In the genomic region with DNA sequence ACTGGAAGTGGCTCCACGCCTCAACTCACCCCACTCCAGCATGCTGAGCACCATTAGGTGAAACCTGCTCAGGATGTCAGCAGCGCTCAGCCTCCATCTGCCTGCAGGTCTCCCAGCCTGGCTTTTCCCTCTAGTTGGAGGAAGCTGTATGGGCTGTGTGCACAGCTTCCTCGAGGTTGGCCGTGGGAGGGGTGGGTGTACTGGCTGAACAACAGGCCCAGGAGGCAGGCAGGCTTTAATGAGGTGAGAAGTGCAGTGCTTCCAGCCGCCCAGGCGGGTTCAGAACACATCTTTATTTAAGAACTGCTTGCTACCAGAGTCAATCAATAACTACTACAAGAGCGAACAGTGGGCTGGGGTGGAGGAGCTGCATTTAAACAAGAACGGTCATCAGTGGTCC, we compare ENCODE assay signal across 10 mouse cellular contexts. TPM values are rescaled to one million over a fixed set of nuclear protein-coding genes. Genes with fewer than 3 reads are reported as not detected.
DNase-seq lines count a peak whose midpoint lies in the region; ATAC-seq and TF ChIP-seq lines count a peak whose summit lies in the region.
"Had no signal": no experiment of that assay in that cellular context is flagged by ENCODE, and none has a peak within 500 bp of the region (broad histone marks: within the 10 kb centered on the region; RNA-seq: fewer than 3 reads in every experiment).

No protein-coding gene starts in this region.

- H3K9ac ChIP-seq in embryonic facial prominence, embryonic 12.5 days = 0 out of 2 replicates have a peak overlapping the region, but pooled peaks have one; percentile 27
- H3K9ac ChIP-seq in limb, embryonic 11.5 days (ENCODE audit: low read length) = no peak overlapping the region
- H3K9ac ChIP-seq in stomach, postnatal 0 days (ENCODE audit: low read length) = no peak overlapping the region

- H3K4me1 ChIP-seq in embryonic facial prominence, embryonic 12.5 days = no peaks in the 10 kb centered on the region
- H3K4me1 ChIP-seq in embryonic facial prominence, embryonic 10.5 days = peaks cover 2% of the 10 kb centered on the region; the same call in 1 of the 2 replicates
- peaks cover 5% of the 10 kb centered on the region; the same call in 1 of the 2 replicates for H3K4me1 ChIP-seq in limb, embryonic 11.5 days (ENCODE audit: control insufficient read depth, insufficient read depth, low read length)
- H3K4me1 ChIP-seq in stomach, postnatal 0 days (replicated peaks; ENCODE audit: control insufficient read depth, insufficient read depth) = no peaks in the 10 kb centered on the region

- H3K27me3 ChIP-seq in embryonic facial prominence, embryonic 12.5 days = no peaks in the 10 kb centered on the region
- 0 out of 2 replicates have a peak, but pooled peaks cover 5% of the 10 kb centered on the region for H3K27me3 ChIP-seq in embryonic facial prominence, embryonic 10.5 days (replicated peaks; ENCODE audit: low read depth, poor library complexity, severe bottlenecking)
- H3K27me3 ChIP-seq in limb, embryonic 11.5 days (ENCODE audit: control insufficient read depth, insufficient read depth, low read length) = no peaks in the 10 kb centered on the region
- no peaks in the 10 kb centered on the region for H3K27me3 ChIP-seq in stomach, postnatal 0 days (ENCODE audit: control insufficient read depth, insufficient read depth, low read length)

- no peak overlapping the region for H3K27ac ChIP-seq in embryonic facial prominence, embryonic 12.5 days
- H3K27ac ChIP-seq in embryonic facial prominence, embryonic 10.5 days (replicated peaks) = no peak overlapping the region
- 0 out of 2 replicates have a peak overlapping the region, but pooled peaks have one; percentile 30 for H3K27ac ChIP-seq in limb, embryonic 11.5 days (replicated peaks; ENCODE audit: low read depth, low read length)
- H3K27ac ChIP-seq in stomach, postnatal 0 days (replicated peaks) = no peak overlapping the region

- no peak overlapping the region for H3K4me2 ChIP-seq in embryonic facial prominence, embryonic 12.5 days (replicated peaks)
- no peak overlapping the region for H3K4me2 ChIP-seq in limb, embryonic 11.5 days (ENCODE audit: low read depth, severe bottlenecking)
- H3K4me2 ChIP-seq in stomach, postnatal 0 days (replicated peaks; ENCODE audit: low read depth) = no peak overlapping the region

- no peaks in the 10 kb centered on the region for H3K9me3 ChIP-seq in embryonic facial prominence, embryonic 12.5 days
- no peaks in the 10 kb centered on the region for H3K9me3 ChIP-seq in embryonic facial prominence, embryonic 10.5 days
- H3K9me3 ChIP-seq in limb, embryonic 11.5 days (ENCODE audit: control insufficient read depth, low read length) = no peaks in the 10 kb centered on the region
- no peaks in the 10 kb centered on the region for H3K9me3 ChIP-seq in stomach, postnatal 0 days (ENCODE audit: control insufficient read depth, low read length)

- H3K4me3 ChIP-seq in embryonic facial prominence, embryonic 12.5 days = no peak overlapping the region
- H3K4me3 ChIP-seq in embryonic facial prominence, embryonic 10.5 days = no peak overlapping the region
- H3K4me3 ChIP-seq in limb, embryonic 11.5 days (ENCODE audit: low read depth, low read length) = no peak overlapping the region
- no peak overlapping the region for H3K4me3 ChIP-seq in stomach, postnatal 0 days (ENCODE audit: low read depth, low read length)

- no peak for ATAC-seq in embryonic facial prominence, embryonic 12.5 days (ENCODE audit: insufficient number of reproducible peaks, insufficient read depth, low FRiP score, low TSS enrichment)
- peak; percentile 46; the same call in 1 of the 2 replicates for ATAC-seq in limb, embryonic 11.5 days (ENCODE audit: insufficient number of reproducible peaks, low FRiP score, low TSS enrichment, low read depth)
- no peak; the same call in 1 of the 2 replicates for ATAC-seq in stomach, postnatal 0 days (ENCODE audit: low FRiP score, low TSS enrichment)

- DNase-seq in embryonic facial prominence, embryonic 10.5 days (ENCODE audit: low spot score) = no peak
- peak; percentile 51 for DNase-seq in right cerebral cortex, adult 18-20 months
- no peak for DNase-seq in right cerebral cortex, postnatal 36 days (ENCODE audit: low spot score in 2 of 2)
- DNase-seq in limb, embryonic 11.5 days (ENCODE audit: low spot score) = peak; percentile 65
- no peak for DNase-seq in left cerebral cortex, postnatal 25 days (ENCODE audit: low spot score in 2 of 2)
- no peak for DNase-seq in gastrocnemius, postnatal 10 days
- DNase-seq in stomach, postnatal 0 days (ENCODE audit: low spot score) = no peak
- DNase-seq: adrenal gland, adult 8-10 months had no signal

- H3K36me3 ChIP-seq in embryonic facial prominence, embryonic 12.5 days = peaks cover 21% of the 10 kb centered on the region
- H3K36me3 ChIP-seq in embryonic facial prominence, embryonic 10.5 days (replicated peaks) = peaks cover 29% of the 10 kb centered on the region
- peaks cover 2% of the 10 kb centered on the region; the same call in 1 of the 2 replicates for H3K36me3 ChIP-seq in limb, embryonic 11.5 days (ENCODE audit: control insufficient read depth, insufficient read depth, low read length)
- H3K36me3 ChIP-seq in stomach, postnatal 0 days (ENCODE audit: control insufficient read depth, insufficient read depth, low read length) = peaks cover 10% of the 10 kb centered on the region

- intact Hi-C loops in left cerebral cortex, postnatal 25 days (cut with DNase I) = no loop called here

- WGBS in embryonic facial prominence, embryonic 12.5 days = 62% methylated on average over 8 of the region's 8 CpGs
- 64% methylated on average over 8 of the region's 8 CpGs for WGBS in embryonic facial prominence, embryonic 10.5 days
- WGBS in limb, embryonic 11.5 days = 38% methylated on average over 8 of the region's 8 CpGs
- WGBS in stomach, postnatal 0 days = 44% methylated on average over 8 of the region's 8 CpGs

- TF ChIP-seq EP300 in stomach, postnatal 0 days (optimal IDR thresholded peaks at IDR 0.05) = no peak

- TF ChIP-seq CTCF in stomach, postnatal 0 days (IDR thresholded peaks at IDR 0.05; ENCODE audit: low read depth) = no peak

RNA-seq across cellular contexts. Expression of gene Tmem81, which starts 5.5 kb away (rescaled TPM):
- polyA plus RNA-seq in embryonic facial prominence, embryonic 12.5 days (2016; fragmentation: Nextera tagmentation; extraction: Ambion mirVana) = 1.7 and 1.8 TPM in 2 replicates
- polyA plus RNA-seq in embryonic facial prominence, embryonic 10.5 days (2016; fragmentation: Nextera tagmentation; extraction: Ambion mirVana) = 1.8 and 2.1 TPM in 2 replicates
- polyA plus RNA-seq in limb, embryonic 11.5 days (2014; fragmentation: Nextera tagmentation; extraction: Ambion mirVana) = 1.5 and 1.8 TPM in 2 replicates
- total RNA-seq in left cerebral cortex, postnatal 25 days (2021) = 1 to 10 TPM; 3.6 to 3.9 TPM
- total RNA-seq in gastrocnemius, postnatal 10 days (2021) = 1 to 10 TPM; 1.3 to 1.9 TPM
- 0.56 and 0.76 TPM in 2 replicates for polyA plus RNA-seq in stomach, postnatal 0 days (2015; fragmentation: Nextera tagmentation; extraction: Ambion mirVana)

RNA-seq across cellular contexts. Expression of gene Cntn2, which starts 31.5 kb away (rescaled TPM):
- 18.7 and 23.0 TPM in 2 replicates for polyA plus RNA-seq in embryonic facial prominence, embryonic 12.5 days (2016; fragmentation: Nextera tagmentation; extraction: Ambion mirVana)
- 14.7 and 15.1 TPM in 2 replicates for polyA plus RNA-seq in embryonic facial prominence, embryonic 10.5 days (2016; fragmentation: Nextera tagmentation; extraction: Ambion mirVana)
- 0.52 and 0.89 TPM in 2 replicates for polyA plus RNA-seq in limb, embryonic 11.5 days (2014; fragmentation: Nextera tagmentation; extraction: Ambion mirVana)
- total RNA-seq in left cerebral cortex, postnatal 25 days (2021) = 10 to 100 TPM; 60.4 to 71.0 TPM
- total RNA-seq in gastrocnemius, postnatal 10 days (2021) = under 1 TPM; 0.11 to 0.21 TPM
- polyA plus RNA-seq in stomach, postnatal 0 days (2015; fragmentation: Nextera tagmentation; extraction: Ambion mirVana) = 0.04 and 0.13 TPM in 2 replicates
- total RNA-seq: MEL had no signal

RNA-seq across cellular contexts. Expression of gene Rbbp5, which starts 34.4 kb away (rescaled TPM):
- 56.6 and 62.2 TPM in 2 replicates for polyA plus RNA-seq in embryonic facial prominence, embryonic 12.5 days (2016; fragmentation: Nextera tagmentation; extraction: Ambion mirVana)
- polyA plus RNA-seq in embryonic facial prominence, embryonic 10.5 days (2016; fragmentation: Nextera tagmentation; extraction: Ambion mirVana) = 61.9 and 66.2 TPM in 2 replicates
- polyA plus RNA-seq in limb, embryonic 11.5 days (2014; fragmentation: Nextera tagmentation; extraction: Ambion mirVana) = 64.7 and 66.9 TPM in 2 replicates
- total RNA-seq in left cerebral cortex, postnatal 25 days (2021) = 10 to 100 TPM; 50.4 to 55.0 TPM
- total RNA-seq in gastrocnemius, postnatal 10 days (2021) = 10 to 100 TPM; 19.6 to 20.3 TPM
- 13.8 and 13.9 TPM in 2 replicates for polyA plus RNA-seq in stomach, postnatal 0 days (2015; fragmentation: Nextera tagmentation; extraction: Ambion mirVana)

Comparison
In these comparisons a context has a peak if more than half of its experiments do, and no peak if none do; other contexts are left out.
1. DNase-seq: peak in right cerebral cortex, adult 18-20 months (single experiment) and limb, embryonic 11.5 days (single experiment); none in embryonic facial prominence, embryonic 10.5 days (single experiment), right cerebral cortex, postnatal 36 days (0 of 2), left cerebral cortex, postnatal 25 days (0 of 2), gastrocnemius, postnatal 10 days (single experiment) and stomach, postnatal 0 days (single experiment).